Mouse (Mus musculus) cortical plate, adult 2 months (tissue): Measurements from ENCODE around the gene Scand1. TPM values are rescaled to one million over a fixed set of nuclear protein-coding genes. Genes with fewer than 3 reads are reported as not detected.

Source experiments
- H3K27ac ChIP-seq: fragments of 200-500 bp; 2 replicates; pipeline ENCODE4 v1.5.1; 2012; ENCODE audit warnings: low read length, control low read depth, inconsistent platforms; ENCODE audit not compliant: insufficient read depth
- H3K4me1 ChIP-seq: fragments of 200-500 bp; 2 replicates; pipeline ENCODE4 v1.6.1; 2011; ENCODE audit warnings: low read length; ENCODE audit not compliant: control insufficient read depth, insufficient read depth
- H3K4me3 ChIP-seq: fragments of 200-500 bp; 2 replicates; pipeline ENCODE4 v1.5.1; 2011; ENCODE audit warnings: mild to moderate bottlenecking, low read length, control low read depth; ENCODE audit not compliant: insufficient read depth
- CTCF ChIP-seq: fragments of 200-500 bp; IDR thresholded peaks from 2 replicates; pipeline ENCODE4 v1.5.1; 2011; ENCODE audit warnings: mild to moderate bottlenecking, control low read depth, low read length; ENCODE audit not compliant: insufficient read depth; ENCODE audit errors: extremely low read depth
- POLR2A ChIP-seq: fragments of 200-500 bp; IDR thresholded peaks from 2 replicates; pipeline ENCODE4 v1.6.1; 2011; ENCODE audit warnings: mild to moderate bottlenecking, low read length, control low read depth; ENCODE audit not compliant: insufficient read depth; ENCODE audit errors: extremely low read depth
- polyA plus RNA-seq: library from polyadenylated mRNA; depleted of rRNA; stranded (reverse); fragments of >200 nt; gene quantifications from 2 replicates; pipeline ENCODE4 v1.2.3, GENCODE M21; 2012

The Scand1 gene
- polyA plus RNA-seq, 1 experiment = 75.4 TPM

GRCm38 (mm10) chr2:156310455-156310854 is 2.0 kb downstream of the Scand1 start:
- peaks cover 4% of the 10 kb centered on the region for H3K4me1 ChIP-seq
- H3K27ac ChIP-seq = no peak overlapping the region
- TF ChIP-seq CTCF (no peak), POLR2A (no peak)
- no peak overlapping the region for H3K4me3 ChIP-seq

DNA sequence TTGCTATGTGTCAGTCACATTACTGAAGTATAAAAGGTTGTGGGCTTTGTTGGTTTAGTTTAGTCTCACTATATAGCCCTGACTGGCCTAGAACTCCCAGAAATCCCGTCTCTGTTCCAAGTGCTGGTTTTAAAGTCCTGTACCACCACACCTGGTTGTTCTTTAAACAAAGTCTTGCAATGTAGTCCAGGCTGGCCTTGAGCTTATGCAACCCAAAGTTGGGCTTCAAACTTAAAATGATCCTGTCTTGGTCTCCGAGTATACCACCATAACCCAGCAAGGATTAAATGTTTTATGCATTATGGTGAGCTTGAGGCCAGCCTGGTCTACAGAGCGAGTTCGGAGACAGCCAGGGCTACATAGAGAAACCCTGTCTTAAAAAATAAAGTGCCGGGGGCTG is 2.6 kb downstream of the Scand1 start:
- TF ChIP-seq POLR2A (no peak), CTCF (no peak)
- Histone ChIP-seq H3K4me3 (no peak overlapping the region), H3K27ac (no peak overlapping the region), H3K4me1 (peaks cover 4% of the 10 kb centered on the region)

- Histone ChIP-seq H3K27ac (no peak overlapping the region), H3K4me1 (peaks cover 2% of the 10 kb centered on the region; the same call in 1 of the 2 replicates), H3K4me3 (no peak overlapping the region)
- TF ChIP-seq POLR2A (no peak), CTCF (peak; percentile 44)
These were observed 5.2 kb downstream of the Scand1 start for GRCm38 (mm10) chr2:156307261-156307660.

GRCm38 (mm10) chr2:156305818-156306217 is 6.7 kb downstream of the Scand1 start:
- TF ChIP-seq CTCF (peak; percentile 55), POLR2A (no peak)
- no peaks in the 10 kb centered on the region for H3K4me1 ChIP-seq
- no peak overlapping the region for H3K27ac ChIP-seq
- no peak overlapping the region for H3K4me3 ChIP-seq

GRCm38 (mm10) chr2:156304351-156304750 is 8.2 kb downstream of the Scand1 start:
- Histone ChIP-seq H3K4me3 (no peak overlapping the region), H3K4me1 (no peaks in the 10 kb centered on the region), H3K27ac (no peak overlapping the region)
- TF ChIP-seq POLR2A (no peak), CTCF (no peak)

- Histone ChIP-seq H3K4me3 (no peak overlapping the region), H3K4me1 (peaks cover 5% of the 10 kb centered on the region; the same call in 1 of the 2 replicates), H3K27ac (no peak overlapping the region)
- TF ChIP-seq POLR2A (no peak), CTCF (no peak)
These were observed 10.4 kb downstream of the Scand1 start for GRCm38 (mm10) chr2:156302063-156302462.

DNA sequence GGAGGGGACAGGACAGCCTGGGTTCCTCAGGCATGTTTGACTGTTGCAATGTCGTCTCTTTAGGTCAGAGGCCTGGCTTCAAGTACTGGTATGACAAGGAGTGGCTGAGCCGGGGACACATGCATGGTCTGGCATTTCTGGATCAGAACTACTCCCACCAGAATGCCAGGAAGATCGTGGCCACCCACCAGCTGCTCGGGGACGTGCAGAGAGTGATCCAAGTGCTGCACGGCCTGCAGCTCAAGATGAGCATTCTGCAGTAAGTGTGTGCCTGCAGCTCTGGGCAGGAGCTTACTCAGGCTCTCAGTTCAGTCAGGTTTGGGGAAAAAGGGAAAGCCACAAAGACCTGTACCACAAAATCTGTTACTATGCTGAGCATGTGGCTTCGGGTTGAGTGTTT is 14.0 kb downstream of the Scand1 start:
- Histone ChIP-seq H3K27ac (0 out of 2 replicates have a peak overlapping the region, but pooled peaks have one; percentile 49), H3K4me3 (no peak overlapping the region), H3K4me1 (peaks cover 5% of the 10 kb centered on the region; the same call in 1 of the 2 replicates)
- TF ChIP-seq CTCF = no peak
- no peak for TF ChIP-seq POLR2A

- Histone ChIP-seq H3K4me3 (no peak overlapping the region), H3K4me1 (peaks cover 5% of the 10 kb centered on the region; the same call in 1 of the 2 replicates), H3K27ac (0 out of 2 replicates have a peak overlapping the region, but pooled peaks have one; percentile 49)
- no peak for TF ChIP-seq CTCF
- TF ChIP-seq POLR2A = no peak
These were observed 14.9 kb downstream of the Scand1 start for GRCm38 (mm10) chr2:156297653-156298052.

DNA sequence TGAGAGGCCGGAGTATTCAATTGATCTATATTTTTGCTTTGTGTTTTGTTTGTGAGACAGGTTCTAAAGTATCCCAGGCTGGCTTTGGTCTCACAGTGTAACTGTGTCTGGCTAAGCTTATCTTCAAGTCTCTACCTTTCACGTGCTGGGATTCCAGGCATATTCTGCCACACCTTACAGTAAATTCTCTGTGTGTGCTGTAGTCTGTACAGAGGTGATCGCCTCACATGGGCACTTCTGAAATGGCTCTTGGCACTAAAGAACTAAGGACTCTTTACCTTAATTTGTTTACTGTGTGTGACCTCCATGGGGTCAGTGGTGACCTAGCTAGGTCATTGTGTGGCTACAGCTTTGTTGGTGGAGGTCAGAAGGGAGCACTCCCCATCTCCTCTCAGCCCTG is 16.3 kb downstream of the Scand1 start:
- no peak for TF ChIP-seq POLR2A
- no peak for TF ChIP-seq CTCF
- Histone ChIP-seq H3K4me3 (no peak overlapping the region), H3K27ac (no peak overlapping the region), H3K4me1 (peaks cover 5% of the 10 kb centered on the region; the same call in 1 of the 2 replicates)

- TF ChIP-seq POLR2A = no peak
- TF ChIP-seq CTCF = no peak
- Histone ChIP-seq H3K4me1 (peaks cover 5% of the 10 kb centered on the region; the same call in 1 of the 2 replicates), H3K27ac (no peak overlapping the region), H3K4me3 (no peak overlapping the region)
These were observed 16.9 kb downstream of the Scand1 start for GRCm38 (mm10) chr2:156295601-156296063.
